Mouse (Mus musculus) megakaryocyte, embryonic 14.5 days (primary cell): ENCODE results near the gene Ptk7. TPM values are rescaled to one million over a fixed set of nuclear protein-coding genes. Genes with fewer than 3 reads are reported as not detected.

Source experiments
- H3K27me3 ChIP-seq: replicated peaks from 2 replicates; pipeline ENCODE3; 2012; ENCODE audit warnings: inconsistent platforms
- H3K36me3 ChIP-seq: replicated peaks from 2 replicates; pipeline ENCODE3; 2012; ENCODE audit warnings: low read length, inconsistent platforms, mixed read lengths
- H3K4me1 ChIP-seq: 2 replicates; pipeline ENCODE4 v1.6.1; 2012; ENCODE audit warnings: inconsistent platforms
- H3K4me3 ChIP-seq: replicated peaks from 2 replicates; pipeline ENCODE3; 2012; ENCODE audit warnings: moderate library complexity, mild to moderate bottlenecking, inconsistent platforms
- H3K9me3 ChIP-seq: 2 replicates; pipeline ENCODE4 v1.6.1; 2012; ENCODE audit warnings: inconsistent platforms
- FLI1 ChIP-seq: IDR thresholded peaks from 2 replicates; pipeline ENCODE4 v1.6.1; 2012; ENCODE audit warnings: low read length, inconsistent platforms, mixed read lengths
- GATA1 ChIP-seq: IDR thresholded peaks from 3 replicates; pipeline ENCODE4 v1.6.1; 2012; ENCODE audit warnings: mixed read lengths, low read length, inconsistent platforms, borderline replicate concordance
- polyA plus RNA-seq: library from polyadenylated mRNA; stranded (reverse); fragments of >175 nt; gene quantifications from 2 replicates; pipeline ENCODE4 v1.2.3, GENCODE M21; 2012; ENCODE audit warnings: low replicate concordance; ENCODE audit not compliant: insufficient read depth

The Ptk7 gene
- polyA plus RNA-seq, 1 experiment, result 6.7 TPM

GRCm38 (mm10) chr17:46645561-46646321, 16.4 kb upstream of the Ptk7 start, which contains the start of the genes Klc4 and Mrpl2:
Gene Klc4 (minus strand): TSS chr17:46646022.
Gene Mrpl2 (plus strand): TSS chr17:46646229.
- TF ChIP-seq GATA1 (no peak), FLI1 (no peak)
- Histone ChIP-seq H3K4me3 (peak within 1 kb of the TSS; percentile 98), H3K4me1 (peaks cover 70% of the 10 kb centered on the region), H3K9me3 (no peaks in the 10 kb centered on the region), H3K36me3 (peaks cover 58% of the 10 kb centered on the region), H3K27me3 (no peaks in the 10 kb centered on the region)

- TF ChIP-seq FLI1 (no peak), GATA1 (no peak)
- Histone ChIP-seq H3K27me3 (no peaks in the 10 kb centered on the region), H3K9me3 (no peaks in the 10 kb centered on the region), H3K36me3 (peaks cover 66% of the 10 kb centered on the region), H3K4me1 (peaks cover 70% of the 10 kb centered on the region), H3K4me3 (peak overlapping the region; percentile 98)
These were observed 15.7 kb upstream of the Ptk7 start for GRCm38 (mm10) chr17:46644916-46645475.

- Histone ChIP-seq H3K4me3 (peak overlapping the region; percentile 98), H3K9me3 (no peaks in the 10 kb centered on the region), H3K36me3 (peaks cover 68% of the 10 kb centered on the region), H3K4me1 (peaks cover 70% of the 10 kb centered on the region), H3K27me3 (no peaks in the 10 kb centered on the region)
- no peak for TF ChIP-seq GATA1
- TF ChIP-seq FLI1, result no peak
These were observed 15.0 kb upstream of the Ptk7 start for GRCm38 (mm10) chr17:46644152-46644805.

DNA sequence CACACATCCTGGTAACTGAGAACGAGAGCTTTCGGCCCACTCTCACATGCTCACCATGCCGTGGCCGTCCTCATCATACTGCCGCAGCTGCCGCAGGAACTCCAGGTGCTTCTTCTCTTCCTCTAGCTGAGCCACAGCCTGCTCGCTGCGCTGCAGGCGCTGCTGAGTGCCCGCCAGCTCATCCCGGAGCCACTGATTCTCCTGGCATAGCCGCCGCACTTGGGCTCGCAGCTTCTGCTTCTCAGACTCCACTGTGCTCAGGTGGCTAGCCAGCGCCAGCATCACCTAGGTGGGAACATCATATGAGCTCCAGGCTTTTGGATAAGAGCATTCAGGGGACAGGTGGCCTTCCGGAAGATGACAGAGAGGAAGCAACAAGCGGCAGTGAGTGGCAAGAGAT, 12.8 kb upstream of the Ptk7 start:
- H3K27me3 ChIP-seq, result no peaks in the 10 kb centered on the region
- H3K9me3 ChIP-seq, result no peaks in the 10 kb centered on the region
- peaks cover 66% of the 10 kb centered on the region for H3K4me1 ChIP-seq
- H3K36me3 ChIP-seq, result peaks cover 62% of the 10 kb centered on the region
- no peak overlapping the region for H3K4me3 ChIP-seq
- TF ChIP-seq FLI1 (no peak), GATA1 (no peak)

GRCm38 (mm10) chr17:46639929-46640328, 10.6 kb upstream of the Ptk7 start:
- no peaks in the 10 kb centered on the region for H3K27me3 ChIP-seq
- peak overlapping the region; percentile 84 for H3K4me3 ChIP-seq
- H3K36me3 ChIP-seq, result peaks cover 81% of the 10 kb centered on the region
- no peak for TF ChIP-seq FLI1
- no peak for TF ChIP-seq GATA1
- H3K4me1 ChIP-seq, result peaks cover 75% of the 10 kb centered on the region
- no peaks in the 10 kb centered on the region for H3K9me3 ChIP-seq

DNA sequence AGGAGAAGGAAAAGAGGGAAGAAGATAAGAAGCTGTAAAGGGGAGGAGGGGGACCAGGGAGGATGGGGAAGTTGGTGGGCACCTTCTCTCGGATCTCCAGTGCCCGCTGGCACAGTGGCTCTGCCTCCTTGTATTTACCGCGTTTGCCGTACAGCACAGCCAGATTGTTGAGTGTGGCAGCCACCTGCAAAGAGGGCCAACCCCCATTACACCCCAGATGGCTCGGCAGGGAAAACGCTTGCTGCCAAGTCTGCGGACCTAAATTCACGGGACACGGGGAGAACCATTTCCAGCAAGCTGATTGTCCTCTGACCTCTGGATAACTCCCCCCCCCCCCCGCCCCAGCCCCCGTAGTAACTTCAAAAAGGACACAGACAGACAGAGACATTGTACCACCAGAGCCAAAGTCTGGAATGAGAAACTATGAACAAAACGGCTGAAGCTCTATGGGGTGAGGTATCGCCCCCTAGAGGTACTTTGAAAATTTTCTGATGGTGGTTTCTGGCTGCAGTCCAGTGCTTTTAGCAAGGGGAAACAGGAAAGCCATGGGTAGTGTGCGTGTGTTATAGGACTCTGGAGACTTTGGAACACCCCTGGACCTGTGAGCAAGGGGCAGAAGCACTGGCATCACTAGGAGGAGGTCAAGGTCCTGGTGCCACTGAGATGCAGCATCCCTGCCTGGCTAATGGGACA, 7.7 kb upstream of the Ptk7 start:
- no peak for TF ChIP-seq GATA1
- TF ChIP-seq FLI1, result no peak
- H3K4me1 ChIP-seq, result peaks cover 84% of the 10 kb centered on the region
- peaks cover 4% of the 10 kb centered on the region; the same call in 1 of the 2 replicates for H3K9me3 ChIP-seq
- H3K27me3 ChIP-seq, result peaks cover 1% of the 10 kb centered on the region
- peak overlapping the region; percentile 77 for H3K4me3 ChIP-seq
- H3K36me3 ChIP-seq, result peaks cover 84% of the 10 kb centered on the region

DNA sequence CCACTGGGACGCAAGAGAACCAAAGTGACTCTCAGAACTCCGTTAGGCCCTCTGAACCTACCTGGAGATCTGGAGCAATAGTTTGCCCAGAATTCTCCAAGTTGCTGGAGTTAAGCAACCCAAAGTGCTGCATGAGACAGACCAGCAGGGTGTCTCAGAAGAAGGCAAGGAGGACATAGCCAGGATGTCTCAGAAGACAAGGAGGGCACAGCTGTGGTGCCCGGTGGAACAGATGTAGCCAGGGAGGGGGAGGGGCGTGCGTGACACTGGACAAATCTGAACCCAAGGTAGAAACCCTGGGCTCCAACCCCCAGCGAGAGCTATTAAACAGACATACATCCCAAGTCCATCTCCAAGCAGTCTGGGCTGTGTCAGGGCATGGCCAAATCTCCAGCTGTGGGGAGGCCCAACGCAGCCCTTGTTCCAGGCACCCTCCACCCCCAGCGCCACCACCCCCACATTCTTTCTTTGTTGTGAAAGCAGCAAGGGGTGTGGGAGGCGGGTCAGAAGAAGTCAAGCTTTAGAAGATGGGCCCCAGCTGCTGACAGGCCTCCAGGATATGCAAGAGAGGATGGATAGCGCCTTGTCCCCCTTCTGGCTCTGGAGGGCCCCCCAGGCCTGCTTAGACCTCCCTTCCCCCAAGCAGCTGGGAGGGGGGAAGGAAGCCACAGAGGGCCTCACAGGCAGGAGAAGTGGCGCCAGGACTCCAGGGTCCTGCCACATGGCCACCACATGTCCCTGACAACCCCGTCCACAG, 559 bp upstream of the Ptk7 start:
- Histone ChIP-seq H3K9me3 (peaks cover 4% of the 10 kb centered on the region; the same call in 1 of the 2 replicates), H3K4me1 (peaks cover 82% of the 10 kb centered on the region), H3K36me3 (peaks cover 52% of the 10 kb centered on the region), H3K4me3 (peak overlapping the region; percentile 94), H3K27me3 (peaks cover 43% of the 10 kb centered on the region)
- no peak for TF ChIP-seq FLI1
- TF ChIP-seq GATA1, result no peak

DNA sequence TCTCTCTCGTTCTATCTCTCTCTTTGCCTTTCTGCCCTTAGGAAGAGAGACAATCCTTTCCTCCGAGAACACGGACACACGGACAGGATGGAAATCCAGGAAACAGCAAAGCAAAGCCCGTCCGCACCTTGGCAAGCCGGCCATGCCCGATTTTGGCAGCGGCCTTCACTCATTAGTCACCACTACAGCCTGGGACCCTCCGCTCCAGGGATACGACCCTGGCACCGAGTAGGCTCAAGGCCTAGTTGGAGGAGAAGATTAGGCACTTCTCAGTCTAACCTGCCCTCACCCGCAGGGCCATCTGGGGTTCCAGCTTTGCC, 873 bp downstream of the Ptk7 start:
- Histone ChIP-seq H3K36me3 (peaks cover 40% of the 10 kb centered on the region), H3K4me3 (peak overlapping the region; percentile 94), H3K4me1 (peaks cover 81% of the 10 kb centered on the region), H3K9me3 (peaks cover 4% of the 10 kb centered on the region; the same call in 1 of the 2 replicates), H3K27me3 (peaks cover 45% of the 10 kb centered on the region)
- TF ChIP-seq GATA1 (no peak), FLI1 (no peak)

GRCm38 (mm10) chr17:46627409-46627808, 1.9 kb downstream of the Ptk7 start:
- Histone ChIP-seq H3K27me3 (peaks cover 44% of the 10 kb centered on the region), H3K4me3 (no peak overlapping the region), H3K4me1 (peaks cover 81% of the 10 kb centered on the region)

More at GRCm38 (mm10) chr17:46627409-46627808, 1.9 kb downstream of the Ptk7 start:
- H3K36me3 ChIP-seq, result peaks cover 29% of the 10 kb centered on the region
- no peaks in the 10 kb centered on the region for H3K9me3 ChIP-seq
- TF ChIP-seq FLI1, result no peak
- TF ChIP-seq GATA1, result no peak
